Mouse (Mus musculus) limb, embryonic 12.5 days (tissue): Measurements from ENCODE around the gene Tshz2. TPM values are rescaled to one million over a fixed set of nuclear protein-coding genes. Genes with fewer than 3 reads are reported as not detected.

Experiments used
- ATAC-seq: fragments of 200-750 bp; cut with Nextera tagmentation; 2 replicates; pipeline ENCODE4 v1.8.0; 2017; ENCODE audit warnings: low read depth, moderate TSS enrichment; ENCODE audit not compliant: insufficient number of reproducible peaks, insufficient read depth, low FRiP score, low TSS enrichment
- H3K27ac ChIP-seq: fragments of 300-500 bp; sonication (generic); 2 replicates; pipeline ENCODE4 v1.5.1; 2016; ENCODE audit warnings: mild to moderate bottlenecking, moderate library complexity
- H3K27me3 ChIP-seq: fragments of 300-500 bp; sonication (generic); 2 replicates; pipeline ENCODE4 v1.6.1; 2016; ENCODE audit warnings: mild to moderate bottlenecking, moderate library complexity
- H3K36me3 ChIP-seq: fragments of 300-500 bp; sonication (generic); 2 replicates; pipeline ENCODE4 v1.6.1; 2016; ENCODE audit warnings: mild to moderate bottlenecking, moderate library complexity
- H3K4me1 ChIP-seq: fragments of 300-500 bp; sonication (generic); replicated peaks from 2 replicates; pipeline ENCODE4 v1.6.1; 2016
- H3K4me2 ChIP-seq: fragments of 300-500 bp; sonication (generic); 2 replicates; pipeline ENCODE4 v1.6.1; 2016; ENCODE audit warnings: mild to moderate bottlenecking, moderate library complexity
- H3K4me3 ChIP-seq: fragments of 300-500 bp; sonication (generic); replicated peaks from 2 replicates; pipeline ENCODE4 v1.5.1; 2016; ENCODE audit warnings: mild to moderate bottlenecking
- H3K9ac ChIP-seq: fragments of 300-500 bp; sonication (generic); replicated peaks from 2 replicates; pipeline ENCODE4 v1.6.1; 2016; ENCODE audit warnings: mild to moderate bottlenecking, moderate library complexity
- H3K9me3 ChIP-seq: fragments of 300-500 bp; sonication (generic); 2 replicates; pipeline ENCODE4 v1.6.1; 2016; ENCODE audit warnings: mild to moderate bottlenecking, moderate library complexity
- WGBS: fragments of 180-500 bp; shearing (Covaris S2); methylation state at CpG from one replicate; pipeline ENCODE4 v1.1.7; 2016; 5-methylcytosine and 5-hydroxymethylcytosine counted together
- polyA plus RNA-seq: library from polyadenylated mRNA; unstranded; fragments of >200 nt; fragmentation: Nextera tagmentation; extraction: Ambion mirVana; gene quantifications from 2 replicates; pipeline ENCODE4 v1.2.1, GENCODE M21; 2016

Tshz2 gene
- polyA plus RNA-seq, 1 experiment from 2014 or later: 12.0 TPM

- Histone ChIP-seq H3K4me2 (no peak overlapping the region), H3K9ac (no peak overlapping the region), H3K4me3 (no peak overlapping the region), H3K27ac (peak overlapping the region; percentile 47), H3K27me3 (peaks cover 25% of the 10 kb centered on the region), H3K36me3 (no peaks in the 10 kb centered on the region), H3K4me1 (peaks cover 40% of the 10 kb centered on the region), H3K9me3 (no peaks in the 10 kb centered on the region)
- no peak for ATAC-seq
- 48% methylated on average over 3 of the region's 3 CpGs for WGBS
These were observed 181.5 kb downstream of the Tshz2 start for GRCm38 (mm10) chr2:169814351-169814750.

- Histone ChIP-seq H3K4me1 (peaks cover 38% of the 10 kb centered on the region), H3K4me3 (no peak overlapping the region), H3K27me3 (peaks cover 24% of the 10 kb centered on the region), H3K27ac (peak overlapping the region; percentile 66; the same call in 1 of the 2 replicates), H3K9me3 (no peaks in the 10 kb centered on the region), H3K36me3 (no peaks in the 10 kb centered on the region), H3K9ac (no peak overlapping the region), H3K4me2 (no peak overlapping the region)
- ATAC-seq: no peak; the same call in 1 of the 2 replicates
- 52% methylated on average over 10 of the region's 10 CpGs for WGBS
These were observed 181.9 kb downstream of the Tshz2 start for GRCm38 (mm10) chr2:169814757-169815156.

GRCm38 (mm10) chr2:169821021-169821441, 188.2 kb downstream of the Tshz2 start:
- Histone ChIP-seq H3K9ac (no peak overlapping the region), H3K4me3 (no peak overlapping the region), H3K4me1 (peaks cover 14% of the 10 kb centered on the region), H3K36me3 (no peaks in the 10 kb centered on the region), H3K27me3 (peaks cover 14% of the 10 kb centered on the region; the same call in 1 of the 2 replicates), H3K9me3 (no peaks in the 10 kb centered on the region), H3K27ac (no peak overlapping the region), H3K4me2 (no peak overlapping the region)
- 94% methylated on average over 9 of the region's 9 CpGs for WGBS
- no peak for ATAC-seq

- no peak overlapping the region for H3K4me3 ChIP-seq
- peak overlapping the region; percentile 35 for H3K4me2 ChIP-seq
- WGBS: 47% methylated on average over 12 of the region's 12 CpGs
- no peaks in the 10 kb centered on the region for H3K9me3 ChIP-seq
- H3K36me3 ChIP-seq: no peaks in the 10 kb centered on the region
- no peak overlapping the region for H3K9ac ChIP-seq
- 0 out of 2 replicates have a peak overlapping the region, but pooled peaks have one; percentile 18 for H3K27ac ChIP-seq
- no peaks in the 10 kb centered on the region for H3K27me3 ChIP-seq
- H3K4me1 ChIP-seq: peaks cover 27% of the 10 kb centered on the region
- 0 out of 2 replicates have a peak, but pooled peaks have one; percentile 20 for ATAC-seq
These were observed 193.1 kb downstream of the Tshz2 start for GRCm38 (mm10) chr2:169825908-169826307.

GRCm38 (mm10) chr2:169826316-169826715, 193.5 kb downstream of the Tshz2 start:
- no peak; the same call in 1 of the 2 replicates for ATAC-seq
- no peak overlapping the region for H3K9ac ChIP-seq
- 28% methylated on average over 15 of the region's 15 CpGs for WGBS
- H3K4me2 ChIP-seq: peak overlapping the region; percentile 35
- H3K9me3 ChIP-seq: no peaks in the 10 kb centered on the region
- H3K36me3 ChIP-seq: no peaks in the 10 kb centered on the region
- H3K27me3 ChIP-seq: no peaks in the 10 kb centered on the region
- H3K27ac ChIP-seq: 0 out of 2 replicates have a peak overlapping the region, but pooled peaks have one; percentile 18
- peaks cover 27% of the 10 kb centered on the region for H3K4me1 ChIP-seq
- no peak overlapping the region for H3K4me3 ChIP-seq

GRCm38 (mm10) chr2:169826833-169827232, 194.0 kb downstream of the Tshz2 start:
- peak overlapping the region; percentile 35; the same call in 1 of the 2 replicates for H3K4me2 ChIP-seq
- H3K27ac ChIP-seq: no peak overlapping the region
- H3K27me3 ChIP-seq: no peaks in the 10 kb centered on the region
- no peaks in the 10 kb centered on the region for H3K36me3 ChIP-seq
- 61% methylated on average over 8 of the region's 8 CpGs for WGBS
- ATAC-seq: no peak
- H3K9ac ChIP-seq: no peak overlapping the region
- no peak overlapping the region for H3K4me3 ChIP-seq
- H3K4me1 ChIP-seq: peaks cover 27% of the 10 kb centered on the region
- no peaks in the 10 kb centered on the region for H3K9me3 ChIP-seq

GRCm38 (mm10) chr2:169832184-169832583, 199.4 kb downstream of the Tshz2 start:
- no peak for ATAC-seq
- H3K36me3 ChIP-seq: no peaks in the 10 kb centered on the region
- H3K9me3 ChIP-seq: no peaks in the 10 kb centered on the region
- no peak overlapping the region for H3K4me3 ChIP-seq
- no peaks in the 10 kb centered on the region for H3K27me3 ChIP-seq
- no peak overlapping the region for H3K9ac ChIP-seq
- WGBS: 61% methylated on average over 12 of the region's 12 CpGs
- peaks cover 24% of the 10 kb centered on the region for H3K4me1 ChIP-seq
- H3K27ac ChIP-seq: no peak overlapping the region
- H3K4me2 ChIP-seq: no peak overlapping the region

- H3K36me3 ChIP-seq: no peaks in the 10 kb centered on the region
- no peaks in the 10 kb centered on the region for H3K27me3 ChIP-seq
- no peak overlapping the region for H3K9ac ChIP-seq
- H3K4me2 ChIP-seq: no peak overlapping the region
- no peaks in the 10 kb centered on the region for H3K9me3 ChIP-seq
- no peak for ATAC-seq
- peaks cover 22% of the 10 kb centered on the region for H3K4me1 ChIP-seq
- no peak overlapping the region for H3K4me3 ChIP-seq
- H3K27ac ChIP-seq: no peak overlapping the region
- 73% methylated on average over 9 of the region's 9 CpGs for WGBS
These were observed 200.8 kb downstream of the Tshz2 start for GRCm38 (mm10) chr2:169833638-169834037.

- Histone ChIP-seq H3K27me3 (no peaks in the 10 kb centered on the region), H3K36me3 (no peaks in the 10 kb centered on the region), H3K9ac (no peak overlapping the region), H3K9me3 (no peaks in the 10 kb centered on the region), H3K4me2 (no peak overlapping the region), H3K4me1 (peaks cover 22% of the 10 kb centered on the region), H3K27ac (no peak overlapping the region), H3K4me3 (no peak overlapping the region)
- ATAC-seq: no peak
- WGBS: 17% methylated on average over 7 of the region's 7 CpGs
These were observed 201.8 kb downstream of the Tshz2 start for GRCm38 (mm10) chr2:169834602-169835001.

- no peaks in the 10 kb centered on the region for H3K9me3 ChIP-seq
- H3K27ac ChIP-seq: no peak overlapping the region
- H3K36me3 ChIP-seq: no peaks in the 10 kb centered on the region
- no peak for ATAC-seq
- no peaks in the 10 kb centered on the region for H3K27me3 ChIP-seq
- H3K9ac ChIP-seq: no peak overlapping the region
- no peak overlapping the region for H3K4me2 ChIP-seq
- 87% methylated on average over 7 of the region's 7 CpGs for WGBS
- no peak overlapping the region for H3K4me3 ChIP-seq
- peaks cover 29% of the 10 kb centered on the region for H3K4me1 ChIP-seq
These were observed 204.3 kb downstream of the Tshz2 start for GRCm38 (mm10) chr2:169837031-169837605.

GRCm38 (mm10) chr2:169838521-169838920, 205.7 kb downstream of the Tshz2 start:
- Histone ChIP-seq H3K4me1 (peaks cover 35% of the 10 kb centered on the region), H3K27ac (no peak overlapping the region), H3K9ac (no peak overlapping the region), H3K9me3 (no peaks in the 10 kb centered on the region), H3K36me3 (no peaks in the 10 kb centered on the region), H3K4me2 (no peak overlapping the region), H3K27me3 (no peaks in the 10 kb centered on the region), H3K4me3 (no peak overlapping the region)
- 94% methylated on average over 13 of the region's 13 CpGs for WGBS
- ATAC-seq: no peak

- no peak overlapping the region for H3K9ac ChIP-seq
- H3K36me3 ChIP-seq: no peaks in the 10 kb centered on the region
- ATAC-seq: no peak
- no peak overlapping the region for H3K4me2 ChIP-seq
- no peak overlapping the region for H3K27ac ChIP-seq
- no peaks in the 10 kb centered on the region for H3K27me3 ChIP-seq
- no peaks in the 10 kb centered on the region for H3K9me3 ChIP-seq
- H3K4me1 ChIP-seq: peaks cover 33% of the 10 kb centered on the region
- 57% methylated on average over 10 of the region's 10 CpGs for WGBS
- H3K4me3 ChIP-seq: no peak overlapping the region
These were observed 208.6 kb downstream of the Tshz2 start for GRCm38 (mm10) chr2:169841442-169841841.
